Mouse (Mus musculus) spleen, adult 12 weeks (tissue): ENCODE data around the gene Pik3r6.

ENCODE experiments used
- DNase-seq: peaks from one replicate; pipeline ENCODE4 v3.0.0; 2022; ENCODE audit warnings: low spot score

Gene Pik3r6

DNA sequence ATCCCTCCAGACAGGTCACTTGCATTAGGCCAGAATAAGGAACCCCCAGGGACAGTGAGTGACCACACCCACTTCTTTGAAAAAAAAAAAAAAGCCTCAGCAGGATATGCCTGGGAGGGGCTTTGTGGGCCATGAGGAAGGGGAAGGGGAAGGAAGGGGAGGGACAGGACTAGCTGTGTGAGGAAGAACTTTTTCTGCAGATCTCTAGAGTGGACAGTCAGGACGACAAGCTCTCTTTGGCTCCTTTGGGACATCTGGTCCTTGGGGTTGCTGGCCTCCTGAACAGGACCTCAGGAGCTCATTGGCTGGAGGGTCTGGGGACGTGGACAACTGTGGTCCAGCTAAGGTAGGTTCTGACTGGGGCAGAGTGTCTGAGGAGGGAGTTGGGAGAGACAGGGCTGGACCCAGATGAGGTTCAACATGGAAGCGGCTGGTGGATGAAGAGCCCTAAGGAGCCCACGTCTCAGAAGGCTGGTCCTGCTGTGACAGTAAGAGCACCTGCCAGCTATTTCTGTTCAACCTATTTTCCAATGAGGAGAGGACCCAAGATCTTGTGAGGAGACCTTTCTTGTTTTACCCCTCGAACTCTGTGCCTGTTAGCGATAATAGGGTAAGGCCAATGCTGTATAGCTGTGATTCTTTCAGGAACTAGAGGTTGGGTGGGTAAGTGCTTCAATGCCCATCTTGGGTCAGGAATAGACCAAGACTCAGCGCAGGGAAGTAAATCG, at the start of gene Pik3r6:
TSS of gene Pik3r6 (plus strand) at position 118 of the 728 bp plus-strand sequence.
- DNase-seq = no peak

DNA sequence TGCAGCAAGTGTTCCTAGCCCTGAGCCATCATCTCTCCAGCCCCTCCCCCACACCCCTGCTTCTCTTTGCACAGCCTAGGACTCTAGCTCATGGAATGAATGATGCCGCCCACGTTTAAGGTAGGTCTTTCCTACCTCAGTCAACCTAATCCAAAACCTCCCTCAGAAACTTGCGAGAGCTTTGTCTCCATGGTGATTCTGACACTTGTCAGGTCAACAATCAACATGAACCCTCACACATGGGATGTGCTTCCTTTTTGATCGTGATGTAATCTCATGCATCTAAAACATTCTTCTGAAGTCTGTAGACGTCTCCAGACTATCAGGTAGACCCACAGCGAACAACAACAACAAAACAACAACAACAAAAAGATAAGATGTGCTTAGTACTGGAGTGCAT, 49.5 kb upstream of the Pik3r6 start:
- DNase-seq = no peak

DNA sequence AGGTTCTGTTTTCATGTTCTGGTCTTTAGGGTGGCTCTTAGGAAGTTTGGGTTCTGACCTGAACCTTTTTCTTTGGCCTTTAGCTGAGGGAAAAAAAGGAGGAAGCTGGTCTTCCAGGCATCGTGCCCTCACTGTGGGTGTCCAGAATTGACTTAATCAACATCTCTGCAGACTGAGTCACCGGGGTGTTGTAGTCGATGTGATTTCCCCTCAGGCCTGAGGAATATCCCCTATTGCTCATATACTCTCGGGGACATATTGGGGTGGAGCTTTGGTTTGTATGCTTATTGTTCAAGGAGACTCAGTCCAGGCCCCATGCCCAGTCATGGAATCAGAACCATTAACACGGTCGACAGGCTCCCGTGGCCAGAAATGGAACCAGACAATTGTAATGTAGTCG, 44.7 kb upstream of the Pik3r6 start:
- no peak for DNase-seq

DNA sequence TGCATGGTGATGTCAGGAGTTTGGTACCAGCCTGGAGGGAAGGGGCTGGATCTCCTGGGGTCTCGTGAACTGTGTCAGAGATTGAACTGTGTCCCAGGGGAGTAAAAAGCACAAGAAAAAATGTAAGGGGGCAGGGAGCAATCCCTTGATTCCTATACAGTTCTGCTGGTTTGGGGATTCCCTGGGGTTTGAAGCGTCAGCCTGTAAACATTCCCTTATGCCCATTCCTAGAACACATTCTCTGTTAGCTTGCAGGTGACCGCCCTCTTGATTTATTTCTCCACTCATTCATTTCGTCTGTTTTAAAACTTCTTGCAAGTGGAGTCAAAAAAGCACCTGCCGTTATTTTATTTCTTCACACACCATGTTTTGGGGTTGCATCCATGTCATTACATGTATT, 43.8 kb upstream of the Pik3r6 start:
- no peak for DNase-seq

DNA sequence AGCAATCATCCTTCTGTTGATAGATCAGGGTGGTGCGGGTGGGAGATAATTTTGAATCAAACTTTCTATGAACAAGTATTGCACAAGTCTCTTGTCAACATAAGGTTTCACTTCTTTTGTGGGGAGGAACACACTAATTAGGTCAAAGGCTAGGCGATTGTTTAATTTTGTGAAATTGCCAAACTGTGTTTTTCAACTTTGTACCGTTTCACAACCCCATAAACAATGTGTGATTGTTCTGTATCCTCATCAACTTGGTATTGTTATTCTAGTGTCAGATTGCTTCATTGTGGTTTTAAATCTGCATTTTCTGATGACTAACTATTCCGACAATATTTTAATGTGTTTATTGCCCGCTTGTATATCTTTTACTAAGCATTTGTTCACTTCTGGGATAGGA, 43.3 kb upstream of the Pik3r6 start:
- DNase-seq = no peak

- DNase-seq = no peak
These were observed 40.1 kb upstream of the Pik3r6 start for GRCm38 (mm10) chr11:68462716-68463115.

DNA sequence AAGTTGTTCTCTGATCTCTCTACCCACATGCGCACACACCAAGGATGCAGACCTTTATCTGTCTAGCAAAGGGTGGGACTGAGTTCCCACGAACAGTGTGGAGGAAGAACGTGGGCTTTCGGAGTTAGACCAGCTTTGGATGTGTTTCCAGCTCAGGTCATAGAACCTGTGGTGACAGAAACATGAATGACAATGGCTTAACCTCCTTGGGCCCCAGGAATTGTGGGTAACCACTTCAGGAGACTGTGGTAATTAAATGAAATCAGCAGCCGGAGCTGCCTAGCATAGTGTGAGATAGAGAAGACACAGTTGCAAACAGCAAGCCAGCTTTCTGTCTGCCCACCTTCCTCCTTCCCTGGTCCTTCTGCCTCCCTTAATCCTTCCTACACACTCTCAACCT, 38.6 kb upstream of the Pik3r6 start:
- no peak for DNase-seq

- DNase-seq = no peak
These were observed 37.7 kb upstream of the Pik3r6 start for GRCm38 (mm10) chr11:68465090-68465489.

DNA sequence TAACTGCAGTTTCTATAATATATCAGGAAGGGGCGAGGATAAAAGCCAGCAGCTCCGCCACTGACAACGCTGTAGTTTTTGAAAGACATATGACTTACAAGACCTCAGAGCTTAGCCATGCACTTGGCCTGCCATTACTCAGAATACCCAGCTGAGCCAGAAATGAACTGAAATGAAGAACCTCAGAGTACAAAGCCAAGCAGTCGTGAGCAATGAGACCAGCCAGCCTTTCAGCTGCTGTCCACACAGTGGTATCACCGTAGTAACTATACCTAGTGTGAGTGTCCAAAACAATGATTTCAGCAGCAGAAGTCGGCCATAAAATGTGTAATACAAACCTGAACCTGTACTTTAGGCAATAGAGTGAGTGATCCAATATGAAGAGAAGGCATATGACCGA, 35.4 kb upstream of the Pik3r6 start:
- no peak for DNase-seq

DNA sequence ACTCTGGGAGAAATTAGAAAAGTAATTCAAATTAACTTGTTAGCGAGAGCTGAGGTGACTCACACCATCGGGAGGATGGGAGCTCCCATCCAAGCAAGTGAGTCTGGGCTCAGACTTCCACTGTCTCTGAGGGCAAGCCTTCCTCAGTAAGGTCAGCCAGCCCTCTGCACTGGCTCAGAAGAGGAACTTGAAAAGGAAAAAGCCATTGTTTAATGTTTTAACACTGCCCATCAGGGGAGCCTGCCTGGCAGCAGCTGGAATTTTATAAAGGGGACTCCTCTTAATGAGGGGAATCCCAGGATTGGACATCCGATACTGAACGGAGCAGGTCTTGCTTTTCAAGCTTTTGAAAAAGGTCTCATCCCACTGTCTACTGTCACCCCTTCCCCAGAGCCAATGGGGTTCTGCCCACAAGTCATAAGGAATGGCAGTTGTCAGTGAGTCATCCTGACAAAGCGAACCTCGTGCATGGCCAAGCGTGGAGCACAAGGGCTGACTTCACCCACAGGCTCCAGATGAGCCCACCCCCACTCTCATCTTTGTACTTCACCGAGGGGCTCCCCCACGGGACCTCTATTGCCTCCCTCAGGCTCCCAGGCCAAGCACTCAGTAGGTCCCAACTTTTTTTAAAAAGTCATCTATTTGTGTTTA, 34.7 kb upstream of the Pik3r6 start:
- DNase-seq = no peak

- DNase-seq = no peak
These were observed 33.9 kb upstream of the Pik3r6 start for GRCm38 (mm10) chr11:68468886-68469285.

GRCm38 (mm10) chr11:68472162-68472849, 30.5 kb upstream of the Pik3r6 start:
- no peak for DNase-seq

DNA sequence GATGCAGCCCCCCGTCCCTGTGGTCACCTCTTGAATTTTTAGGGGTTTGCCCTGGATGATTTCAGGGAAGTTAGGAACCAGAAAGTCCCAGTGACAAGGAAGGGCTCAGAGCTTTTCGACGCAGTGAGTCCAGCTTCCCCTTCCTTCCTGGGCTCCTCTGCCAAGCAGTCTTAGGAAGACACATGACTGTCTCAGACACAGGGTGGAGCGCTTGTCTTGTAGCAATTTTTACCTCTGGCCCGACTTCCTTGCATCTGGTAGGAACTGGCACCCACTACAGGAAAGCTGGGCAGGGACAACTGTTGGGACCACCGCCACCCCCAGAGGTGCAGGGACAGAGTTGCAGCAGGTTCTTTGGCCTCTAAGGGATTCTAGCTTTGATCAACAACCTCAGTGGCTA, 28.2 kb upstream of the Pik3r6 start:
- DNase-seq = no peak

DNA sequence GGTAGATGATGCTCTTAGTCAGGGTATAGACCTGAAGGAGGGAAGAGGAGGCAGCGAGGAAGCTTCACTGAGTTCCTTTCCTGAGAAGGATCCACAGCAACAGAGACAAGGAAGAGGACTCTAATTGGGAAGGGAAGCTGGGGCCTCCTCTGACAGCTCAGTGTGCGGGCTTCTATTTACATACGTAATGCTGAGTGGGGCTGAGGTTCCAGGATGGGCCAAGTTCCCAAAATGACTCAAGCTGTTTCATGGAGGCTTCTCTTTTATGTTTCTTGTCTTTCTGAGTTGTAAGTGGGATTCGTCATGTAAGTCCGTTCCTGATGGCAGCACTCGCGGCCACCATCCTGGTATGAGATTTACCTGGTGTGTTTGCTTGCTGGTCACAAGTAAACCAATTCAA, 27.1 kb upstream of the Pik3r6 start:
- no peak for DNase-seq

- no peak for DNase-seq
These were observed 25.2 kb upstream of the Pik3r6 start for GRCm38 (mm10) chr11:68477661-68478060.

- DNase-seq = no peak
These were observed 24.2 kb upstream of the Pik3r6 start for GRCm38 (mm10) chr11:68478574-68478981.

- no peak for DNase-seq
These were observed 22.2 kb upstream of the Pik3r6 start for GRCm38 (mm10) chr11:68480660-68481059.

DNA sequence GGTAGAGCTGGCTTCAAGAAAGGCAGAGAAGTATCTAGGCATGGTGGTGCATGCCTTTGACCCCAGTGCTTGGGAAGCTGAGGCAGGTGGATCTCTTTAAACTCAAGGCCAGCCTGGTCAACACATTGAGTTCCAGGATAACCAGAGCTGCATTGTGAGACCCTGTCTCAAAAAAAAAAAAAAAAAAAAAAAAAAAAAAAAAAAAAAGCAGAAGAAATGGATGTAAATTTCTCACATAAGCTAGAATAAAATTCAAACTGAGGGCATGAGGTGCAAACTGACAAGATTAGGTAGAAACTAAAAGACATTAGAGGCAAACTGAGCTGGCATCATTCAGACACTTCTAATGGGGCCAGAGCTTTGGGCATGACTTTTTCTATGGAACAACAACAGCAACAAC, 20.8 kb upstream of the Pik3r6 start:
- no peak for DNase-seq

DNA sequence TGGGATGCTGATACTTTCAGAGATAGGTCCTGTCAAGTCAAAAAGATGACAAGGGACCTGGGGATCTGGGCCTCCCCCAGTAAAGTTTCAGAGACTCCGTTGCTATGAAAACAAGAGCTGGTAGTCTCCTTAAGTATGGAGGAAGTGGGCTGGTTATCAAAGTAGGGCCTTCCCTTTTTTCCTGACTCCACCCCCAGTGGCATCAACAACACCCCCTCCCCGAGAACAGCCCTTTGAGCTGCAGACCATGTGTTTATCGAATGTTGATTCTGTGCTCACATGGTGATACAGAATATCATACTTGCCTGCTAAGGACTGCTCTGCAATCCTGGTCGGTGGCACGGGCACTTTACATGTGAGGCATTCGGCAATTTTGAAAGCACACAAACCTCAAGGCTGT, 19.6 kb upstream of the Pik3r6 start:
- DNase-seq = no peak

DNA sequence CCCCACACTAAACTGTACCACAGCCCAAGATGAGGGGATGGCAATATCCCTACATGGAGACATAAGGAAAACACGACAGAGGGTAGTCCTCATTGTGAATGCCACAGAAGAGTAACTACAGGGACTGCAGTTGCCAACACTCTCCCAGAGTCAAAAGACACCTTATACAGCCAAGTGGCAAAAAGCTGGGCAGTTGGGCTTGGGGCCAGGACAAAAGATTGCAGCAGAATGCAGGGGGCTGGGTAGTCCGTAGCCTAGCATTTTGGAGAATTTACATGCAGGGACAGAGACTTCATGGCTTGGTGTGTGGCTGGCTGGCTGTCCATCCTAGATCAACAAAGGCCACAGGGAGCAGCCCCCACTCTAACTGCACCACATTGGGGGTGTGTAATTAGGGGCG, 18.4 kb upstream of the Pik3r6 start:
- no peak for DNase-seq

- no peak for DNase-seq
These were observed 17.4 kb upstream of the Pik3r6 start for GRCm38 (mm10) chr11:68485206-68485942.

GRCm38 (mm10) chr11:68486093-68486492, 16.7 kb upstream of the Pik3r6 start:
- no peak for DNase-seq

DNA sequence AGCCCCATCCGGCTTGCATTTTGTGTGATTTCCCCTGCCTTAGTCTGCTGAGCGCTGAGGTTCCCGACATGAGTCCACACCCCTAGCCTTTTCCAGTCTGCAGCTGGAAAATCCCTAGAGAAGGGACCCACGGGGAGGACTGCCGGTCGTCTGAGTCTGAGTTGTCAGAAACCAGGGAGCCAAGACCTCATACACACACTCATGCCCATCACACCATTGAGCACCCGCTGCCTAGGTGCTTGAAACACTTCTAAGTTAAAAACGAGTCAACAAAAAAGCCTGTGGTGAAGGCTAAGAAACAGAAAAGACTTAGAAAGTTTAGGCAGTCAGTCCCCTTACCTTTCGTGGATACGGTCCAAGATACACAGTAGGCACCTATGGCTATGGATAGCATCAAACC, 15.1 kb upstream of the Pik3r6 start:
- DNase-seq = no peak
